ENCODE assay signal across 16 mouse cellular contexts in genomic region chr17:75815997-75816626, GRCm38 (mm10).
A peak's percentile ranks its signal among the peaks of the same experiment; 100 is the strongest.
DNase-seq lines count a peak whose midpoint lies in the region; ATAC-seq and TF ChIP-seq lines count a peak whose summit lies in the region.
"Had no signal": no experiment of that assay in that cellular context is flagged by ENCODE, and none has a peak within 500 bp of the region (broad histone marks: within the 10 kb centered on the region; RNA-seq: fewer than 3 reads in every experiment).

No protein-coding gene starts in this region.

- no peaks in the 10 kb centered on the region for H3K36me3 ChIP-seq in forebrain, embryonic 10.5 days (replicated peaks)
- no peaks in the 10 kb centered on the region for H3K36me3 ChIP-seq in forebrain, postnatal 0 days (ENCODE audit: insufficient read depth)
- H3K36me3 ChIP-seq in forebrain, embryonic 16.5 days (ENCODE audit: control insufficient read depth, insufficient read depth) = no peaks in the 10 kb centered on the region
- no peaks in the 10 kb centered on the region for H3K36me3 ChIP-seq in midbrain, embryonic 16.5 days (ENCODE audit: control insufficient read depth, insufficient read depth, low read length)
- H3K36me3 ChIP-seq: G1E; heart, embryonic 13.5 days; intestine, embryonic 15.5 days; limb, embryonic 15.5 days; lung, embryonic 15.5 days had no signal

- intact Hi-C loops in heart, postnatal 36 days (cut with DNase I) = no loop called here

- H3K9ac ChIP-seq in forebrain, postnatal 0 days = no peak overlapping the region
- no peak overlapping the region for H3K9ac ChIP-seq in forebrain, embryonic 16.5 days (replicated peaks; ENCODE audit: low read depth, low read length)
- no peak overlapping the region for H3K9ac ChIP-seq in midbrain, embryonic 16.5 days (ENCODE audit: low read depth, low read length)
- H3K9ac ChIP-seq: heart, embryonic 13.5 days; intestine, embryonic 15.5 days; limb, embryonic 15.5 days; lung, embryonic 15.5 days had no signal

- peaks cover 93% of the 10 kb centered on the region for H3K27me3 ChIP-seq in forebrain, embryonic 10.5 days (ENCODE audit: poor library complexity, severe bottlenecking)
- no peaks in the 10 kb centered on the region for H3K27me3 ChIP-seq in forebrain, postnatal 0 days (ENCODE audit: insufficient read depth, low read length)
- H3K27me3 ChIP-seq in forebrain, embryonic 16.5 days (replicated peaks; ENCODE audit: control insufficient read depth, insufficient read depth, low read length) = no peaks in the 10 kb centered on the region
- no peaks in the 10 kb centered on the region for H3K27me3 ChIP-seq in midbrain, embryonic 16.5 days (ENCODE audit: control insufficient read depth, insufficient read depth, low read depth, low read length)
- H3K27me3 ChIP-seq: heart, embryonic 13.5 days; intestine, embryonic 15.5 days; limb, embryonic 15.5 days; lung, embryonic 15.5 days had no signal

- 44% methylated on average over 12 of the region's 12 CpGs for WGBS in forebrain, embryonic 10.5 days
- 21% methylated on average over 12 of the region's 12 CpGs for WGBS in forebrain, postnatal 0 days
- 11% methylated on average over 12 of the region's 12 CpGs for WGBS in forebrain, embryonic 16.5 days
- 29% methylated on average over 12 of the region's 12 CpGs for WGBS in midbrain, embryonic 16.5 days

- no peak overlapping the region for H3K4me2 ChIP-seq in forebrain, postnatal 0 days (ENCODE audit: low read depth)
- peak overlapping the region; percentile 17; the same call in 1 of the 2 replicates for H3K4me2 ChIP-seq in forebrain, embryonic 16.5 days (ENCODE audit: low read length)
- no peak overlapping the region for H3K4me2 ChIP-seq in midbrain, embryonic 16.5 days (ENCODE audit: low read length)
- H3K4me2 ChIP-seq: heart, embryonic 13.5 days; intestine, embryonic 15.5 days; limb, embryonic 15.5 days; lung, embryonic 15.5 days had no signal

- TF ChIP-seq CTCF in forebrain, postnatal 0 days (IDR thresholded peaks at IDR 0.05; ENCODE audit: low read depth) = no peak

- H3K4me1 ChIP-seq in forebrain, embryonic 10.5 days = peaks cover 19% of the 10 kb centered on the region
- H3K4me1 ChIP-seq in forebrain, postnatal 0 days (ENCODE audit: insufficient read depth) = no peaks in the 10 kb centered on the region
- peaks cover 7% of the 10 kb centered on the region for H3K4me1 ChIP-seq in forebrain, embryonic 16.5 days (replicated peaks; ENCODE audit: control insufficient read depth, insufficient read depth, low read length)
- peaks cover 6% of the 10 kb centered on the region; the same call in 1 of the 2 replicates for H3K4me1 ChIP-seq in midbrain, embryonic 16.5 days (ENCODE audit: control insufficient read depth, insufficient read depth, low read length)
- H3K4me1 ChIP-seq: heart, embryonic 13.5 days; intestine, embryonic 15.5 days; limb, embryonic 15.5 days; lung, embryonic 15.5 days had no signal

- no peak for ATAC-seq in forebrain, postnatal 0 days
- ATAC-seq in forebrain, embryonic 16.5 days = 0 out of 2 replicates have a peak, but pooled peaks have one; percentile 38
- peak; percentile 40; the same call in 1 of the 2 replicates for ATAC-seq in midbrain, embryonic 16.5 days
- ATAC-seq: intestine, embryonic 15.5 days had no signal

- DNase-seq in forebrain, embryonic 10.5 days (ENCODE audit: extremely low spot score, low spot score) = peak; percentile 32
- DNase-seq in forebrain, postnatal 0 days = no peak
- peak; percentile 1 for DNase-seq in ZHBTc4 (ENCODE audit: low read depth, low spot score)
- no peak for DNase-seq in heart, postnatal 36 days
- no peak for DNase-seq in cerebellum, adult 9-11 months
- no peak for DNase-seq in layer of hippocampus, adult 18-20 months (ENCODE audit: low spot score in 2 of 2)
- DNase-seq: cerebellum, postnatal 25 days; gastrocnemius, postnatal 10 days; thymus, adult 18-20 months had no signal

- no peak overlapping the region for H3K27ac ChIP-seq in forebrain, embryonic 10.5 days
- H3K27ac ChIP-seq in forebrain, postnatal 0 days (ENCODE audit: low read depth, low read length) = no peak overlapping the region
- no peak overlapping the region for H3K27ac ChIP-seq in forebrain, embryonic 16.5 days (ENCODE audit: low read length)
- no peak overlapping the region for H3K27ac ChIP-seq in midbrain, embryonic 16.5 days (ENCODE audit: low read length)
- H3K27ac ChIP-seq: heart, embryonic 13.5 days; intestine, embryonic 15.5 days; limb, embryonic 15.5 days; lung, embryonic 15.5 days had no signal

- H3K4me3 ChIP-seq in forebrain, embryonic 10.5 days = no peak overlapping the region
- H3K4me3 ChIP-seq in forebrain, postnatal 0 days (ENCODE audit: low read depth, low read length) = no peak overlapping the region
- no peak overlapping the region for H3K4me3 ChIP-seq in forebrain, embryonic 16.5 days (replicated peaks; ENCODE audit: low read length)
- no peak overlapping the region for H3K4me3 ChIP-seq in midbrain, embryonic 16.5 days (ENCODE audit: low read depth, low read length)
- H3K4me3 ChIP-seq: heart, embryonic 13.5 days; intestine, embryonic 15.5 days; limb, embryonic 15.5 days; lung, embryonic 15.5 days had no signal

- H3K9me3 ChIP-seq in forebrain, embryonic 10.5 days = no peaks in the 10 kb centered on the region
- H3K9me3 ChIP-seq in forebrain, postnatal 0 days (ENCODE audit: low read length) = no peaks in the 10 kb centered on the region
- H3K9me3 ChIP-seq in forebrain, embryonic 16.5 days (ENCODE audit: control insufficient read depth, low read length) = no peaks in the 10 kb centered on the region
- no peaks in the 10 kb centered on the region for H3K9me3 ChIP-seq in midbrain, embryonic 16.5 days (replicated peaks; ENCODE audit: control insufficient read depth, low read length, poor library complexity, severe bottlenecking)
- H3K9me3 ChIP-seq: heart, embryonic 13.5 days; intestine, embryonic 15.5 days; limb, embryonic 15.5 days; lung, embryonic 15.5 days had no signal

Comparison
In these comparisons a context has a peak if more than half of its experiments do, and no peak if none do; other contexts are left out.
1. DNase-seq: peak in forebrain, embryonic 10.5 days (single experiment) and ZHBTc4 (single experiment); none in forebrain, postnatal 0 days (single experiment), heart, postnatal 36 days (0 of 2), cerebellum, adult 9-11 months (single experiment) and layer of hippocampus, adult 18-20 months (0 of 2).